Mouse (Mus musculus) spleen, adult 2 months (tissue): ENCODE data around the gene Gm39566. TPM values are rescaled to one million over a fixed set of nuclear protein-coding genes. Genes with fewer than 3 reads are reported as not detected.
"Not testable (repeated sequence)": the region's sequence is repeated elsewhere in the genome, so short reads cannot be mapped to it uniquely, and the experiment has no call there.

Experiments used
- DNase-seq, 2 experiments: peaks; one replicate each; pipeline versions ENCODE4 v3.0.0 to v3.0.0-alpha.2; 2012 to 2021; ENCODE audit warnings: low spot score in 2 of 2, low read depth in 1 of 2
- H3K27ac ChIP-seq: fragments of 200-500 bp; 2 replicates; pipeline ENCODE4 v1.5.1; 2012; ENCODE audit warnings: low read length, inconsistent platforms; ENCODE audit not compliant: insufficient read depth
- H3K27me3 ChIP-seq: fragments of 200-500 bp; 2 replicates; pipeline ENCODE4 v1.6.1; 2012; ENCODE audit warnings: mild to moderate bottlenecking, moderate library complexity, low read length, inconsistent platforms; ENCODE audit not compliant: control insufficient read depth, insufficient read depth
- H3K36me3 ChIP-seq: fragments of 200-500 bp; 2 replicates; pipeline ENCODE4 v1.6.1; 2012; ENCODE audit warnings: mild to moderate bottlenecking, low read length, inconsistent platforms; ENCODE audit not compliant: control insufficient read depth, insufficient read depth
- H3K4me1 ChIP-seq: fragments of 200-500 bp; 2 replicates; pipeline ENCODE4 v1.6.1; 2011; ENCODE audit warnings: inconsistent platforms; ENCODE audit not compliant: control insufficient read depth, insufficient read depth, insufficient read length
- H3K4me3 ChIP-seq: fragments of 200-500 bp; 2 replicates; pipeline ENCODE4 v1.5.1; 2011; ENCODE audit warnings: mild to moderate bottlenecking, inconsistent platforms; ENCODE audit not compliant: insufficient read depth, insufficient read length; ENCODE audit errors: extremely low read depth
- CTCF ChIP-seq: fragments of 200-500 bp; IDR thresholded peaks from 2 replicates; pipeline ENCODE4 v1.5.1; 2011; ENCODE audit warnings: mild to moderate bottlenecking, inconsistent platforms; ENCODE audit not compliant: insufficient read depth, insufficient read length, insufficient replicate concordance; ENCODE audit errors: extremely low read depth
- POLR2A ChIP-seq: fragments of 200-500 bp; IDR thresholded peaks from 2 replicates; pipeline ENCODE4 v1.6.1; 2011; ENCODE audit warnings: low read depth, low read length, inconsistent platforms
- WGBS: fragments of 180-500 bp; shearing (Covaris S2); methylation state at CpG from one replicate; pipeline ENCODE4 v1.1.7; 2018; 5-methylcytosine and 5-hydroxymethylcytosine counted together
- polyA plus RNA-seq: library from polyadenylated mRNA; depleted of rRNA; stranded (reverse); fragments of >200 nt; gene quantifications from 2 replicates; pipeline ENCODE4 v1.2.3, GENCODE M21; 2012; rRNA removed

Gm39566 gene
- polyA plus RNA-seq = not detected in 2 replicates

- Histone ChIP-seq H3K27ac (no peak within 1 kb of the TSS), H3K36me3 (no peaks in the 10 kb centered on the region), H3K4me3 (no peak within 1 kb of the TSS), H3K27me3 (no peaks in the 10 kb centered on the region; the same call in 1 of the 2 replicates), H3K4me1 (no peaks in the 10 kb centered on the region)
- WGBS = 70% methylated on average over 10 of the region's 10 CpGs
- TF ChIP-seq CTCF (no peak), POLR2A (no peak)
- DNase-seq = no peak
Measured at GRCm38 (mm10) chr11:69815155-69815554, at the start of gene Gm39566. Gene Gm39566, minus strand, starts transcription at chr11:69815298.

DNA sequence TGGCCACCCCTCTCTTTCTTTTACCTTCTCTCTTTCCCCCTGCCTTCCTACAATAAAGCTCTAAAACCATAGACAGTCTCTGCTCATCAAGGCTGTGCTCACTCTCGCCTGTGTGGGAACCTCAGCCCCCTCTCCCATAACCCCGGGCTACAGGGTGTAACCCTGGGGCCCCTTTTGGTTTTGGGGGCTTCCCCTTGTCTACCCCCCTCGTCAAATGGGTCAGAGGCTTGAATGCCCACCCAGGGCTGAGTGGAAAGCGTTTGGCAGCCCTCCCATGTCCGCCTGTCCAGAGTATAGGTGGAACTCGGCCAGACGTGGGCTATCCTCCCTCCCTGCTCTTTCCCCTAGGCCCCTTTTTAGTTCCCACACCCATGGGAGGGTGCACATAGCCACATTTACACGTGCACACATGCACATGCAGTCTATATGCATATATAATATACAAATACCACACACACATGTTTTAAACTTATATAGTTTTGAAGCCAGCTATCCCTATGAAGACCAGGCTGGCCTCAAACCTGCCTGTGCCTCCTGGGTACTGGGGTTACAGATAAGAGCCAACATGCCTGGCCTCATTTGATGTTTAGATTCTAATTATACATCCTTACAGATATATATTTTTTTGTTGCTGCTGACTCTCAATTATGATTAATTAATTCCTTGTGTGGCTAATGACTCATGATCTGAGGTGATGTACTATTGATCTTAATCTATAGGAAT, 49.2 kb upstream of the Gm39566 start:
- 50% methylated on average over 8 of the region's 8 CpGs for WGBS
- no peak overlapping the region for H3K4me3 ChIP-seq
- no peak overlapping the region for H3K27ac ChIP-seq
- no peaks in the 10 kb centered on the region for H3K27me3 ChIP-seq
- no peaks in the 10 kb centered on the region for H3K36me3 ChIP-seq
- TF ChIP-seq POLR2A (no peak), CTCF (no peak)
- H3K4me1 ChIP-seq = no peaks in the 10 kb centered on the region
- DNase-seq = no peak

DNA sequence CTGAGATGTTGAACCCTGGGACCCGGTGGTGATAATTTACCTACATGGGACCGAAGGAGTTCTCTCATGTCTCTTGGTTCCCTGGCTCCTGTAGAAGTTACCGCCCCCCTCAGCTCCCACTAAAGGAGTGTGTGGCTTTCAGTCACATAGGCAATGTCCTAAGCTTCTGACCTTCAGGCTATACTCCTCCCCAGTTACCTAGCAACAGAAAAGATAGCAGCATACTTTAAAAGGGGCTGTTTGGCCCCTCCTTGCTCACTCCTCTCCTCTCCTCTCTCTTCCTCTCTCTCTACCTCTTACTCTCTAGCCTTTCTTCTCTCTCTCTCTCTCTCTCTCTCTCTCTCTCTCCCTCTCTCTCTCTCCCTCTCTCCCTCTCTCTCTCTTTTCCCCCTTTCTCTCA, 48.6 kb upstream of the Gm39566 start:
- H3K36me3 ChIP-seq, H3K4me1 ChIP-seq, DNase-seq, H3K27me3 ChIP-seq, H3K27ac ChIP-seq, H3K4me3 ChIP-seq: not testable (repeated sequence)
- WGBS = 95% methylated on average over 3 of the region's 3 CpGs

DNA sequence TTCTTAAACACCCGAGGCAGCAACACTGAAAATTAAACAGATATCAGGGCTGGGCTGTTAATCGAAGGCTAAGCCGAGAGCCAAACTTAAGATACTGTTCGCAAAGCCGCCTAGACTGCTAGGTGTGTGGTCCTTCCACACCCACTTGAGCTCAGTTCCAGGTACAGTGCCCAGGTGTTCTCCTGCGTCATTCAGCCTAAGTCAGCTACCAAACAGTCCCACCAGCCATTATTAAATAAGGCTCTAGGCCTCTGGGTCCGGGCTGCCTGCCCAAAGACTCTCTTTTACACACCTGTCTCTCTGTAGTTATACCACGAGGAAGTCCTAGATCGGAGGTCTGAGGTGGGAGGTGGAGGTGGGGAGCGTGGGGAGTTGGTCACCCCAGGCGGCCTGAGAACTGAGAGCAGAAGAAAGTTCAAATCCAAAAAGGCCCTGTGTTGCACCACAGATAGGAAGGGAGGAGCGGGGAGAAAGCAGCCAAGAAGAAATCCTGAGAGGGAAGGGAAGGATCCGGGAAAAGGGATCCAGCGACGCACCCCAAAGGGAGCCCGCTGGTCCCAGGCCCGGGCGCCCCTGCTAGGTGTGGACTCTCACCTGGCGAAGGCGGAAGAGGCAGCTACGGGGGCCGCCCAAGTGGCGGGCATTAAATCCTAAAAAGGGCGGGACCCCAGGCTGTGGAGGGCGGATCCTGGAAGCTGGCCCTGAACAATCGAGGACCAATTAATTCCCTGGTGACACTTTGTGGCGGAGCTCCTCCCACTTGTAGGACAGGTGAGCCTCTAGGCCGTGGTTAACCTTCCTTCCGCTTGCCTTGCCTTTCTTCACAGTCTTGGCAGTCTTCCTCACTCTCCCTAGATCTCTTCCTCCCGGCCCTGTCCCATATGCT, 43.3 kb upstream of the Gm39566 start, which contains the start of gene Tnk1:
TSS of gene Tnk1 (minus strand) at position 618 of the 886 bp plus-strand sequence.
- TF ChIP-seq POLR2A (no peak), CTCF (no peak)
- no peaks in the 10 kb centered on the region for H3K4me1 ChIP-seq
- no peak within 1 kb of the TSS for H3K27ac ChIP-seq
- DNase-seq = no peak
- no peak within 1 kb of the TSS for H3K4me3 ChIP-seq
- H3K36me3 ChIP-seq = no peaks in the 10 kb centered on the region
- 81% methylated on average over 30 of the region's 30 CpGs for WGBS
- H3K27me3 ChIP-seq = no peaks in the 10 kb centered on the region

- peak in 1 of 2 experiments; percentile 55 for DNase-seq
- Histone ChIP-seq H3K36me3 (no peaks in the 10 kb centered on the region), H3K27me3 (no peaks in the 10 kb centered on the region), H3K27ac (no peak overlapping the region), H3K4me1 (peaks cover 5% of the 10 kb centered on the region; the same call in 1 of the 2 replicates), H3K4me3 (no peak overlapping the region)
- WGBS = 24% methylated on average over 16 of the region's 16 CpGs
- TF ChIP-seq POLR2A = no peak
- peak; percentile 50; the same call in 1 of the 2 replicates for TF ChIP-seq CTCF
Measured at GRCm38 (mm10) chr11:69855347-69855746, 40.2 kb upstream of the Gm39566 start.

GRCm38 (mm10) chr11:69854680-69855079, 39.6 kb upstream of the Gm39566 start:
- peak overlapping the region; percentile 35; the same call in 1 of the 2 replicates for H3K27ac ChIP-seq
- DNase-seq = no peak
- H3K4me1 ChIP-seq = peaks cover 7% of the 10 kb centered on the region; the same call in 1 of the 2 replicates
- 57% methylated on average over 10 of the region's 10 CpGs for WGBS
- TF ChIP-seq CTCF (no peak), POLR2A (no peak)
- no peak overlapping the region for H3K4me3 ChIP-seq
- no peaks in the 10 kb centered on the region for H3K27me3 ChIP-seq
- no peaks in the 10 kb centered on the region for H3K36me3 ChIP-seq
